Mouse (Mus musculus) retina, postnatal 7 days (tissue): ENCODE data around the gene Epha4.

Source experiments
- DNase-seq: peaks from one replicate; pipeline ENCODE4 v3.0.0-alpha.2; 2012; ENCODE audit warnings: low read depth, low spot score

The Epha4 gene

DNA sequence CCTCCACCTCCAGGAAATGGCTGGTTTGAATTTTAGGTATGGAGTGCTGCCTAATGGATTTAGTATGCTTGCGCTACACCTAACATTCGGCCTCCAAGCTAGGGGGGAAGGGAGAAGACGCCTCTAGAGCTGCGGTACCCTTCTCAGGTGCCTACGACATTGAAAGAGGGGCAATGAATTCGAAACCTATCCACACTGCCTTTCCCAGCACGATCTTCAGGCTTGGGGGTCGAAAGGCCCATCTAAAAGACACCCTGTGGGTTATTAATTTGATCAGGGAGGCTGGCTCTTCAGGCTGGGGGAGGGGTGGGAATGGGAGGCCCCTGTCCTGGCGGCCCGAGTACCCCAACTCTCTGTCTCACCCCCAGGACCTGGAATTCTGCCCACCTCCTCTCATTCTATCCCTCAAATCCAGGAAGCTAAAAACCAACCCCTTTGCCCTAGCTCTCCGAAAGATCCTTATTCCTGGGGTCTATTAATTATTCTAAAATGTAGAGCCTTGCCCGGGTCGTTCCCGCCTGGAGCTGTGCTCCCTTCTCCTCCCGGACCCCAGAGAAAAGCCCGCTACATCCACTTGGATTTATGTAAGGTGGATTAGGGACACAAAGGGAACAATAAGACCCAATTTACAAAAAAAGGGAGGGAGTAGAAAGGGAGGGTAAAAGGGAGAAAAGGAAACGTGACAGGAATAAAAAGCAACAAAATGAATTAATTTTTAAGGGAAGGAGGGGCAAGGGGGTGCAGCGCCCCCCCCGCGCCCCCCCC is 2.3 kb downstream of the Epha4 start:
- no peak for DNase-seq

DNA sequence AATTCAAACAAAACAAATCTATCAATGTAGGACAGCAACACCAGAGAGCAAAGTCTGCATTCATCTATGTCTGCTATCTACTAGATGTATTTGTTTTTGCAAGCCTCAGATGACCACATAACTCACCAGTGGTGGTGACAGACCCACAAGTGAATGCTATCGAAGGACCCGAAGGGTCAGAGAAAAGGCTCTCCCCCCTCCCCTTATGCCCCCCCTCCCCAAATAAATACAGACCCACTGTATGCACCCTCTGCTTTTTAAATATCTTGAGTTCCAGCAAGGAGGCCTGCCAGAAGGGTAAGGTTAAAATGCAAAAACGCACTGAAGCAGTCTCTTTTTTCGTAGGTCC is 2.9 kb downstream of the Epha4 start:
- DNase-seq: no peak

DNA sequence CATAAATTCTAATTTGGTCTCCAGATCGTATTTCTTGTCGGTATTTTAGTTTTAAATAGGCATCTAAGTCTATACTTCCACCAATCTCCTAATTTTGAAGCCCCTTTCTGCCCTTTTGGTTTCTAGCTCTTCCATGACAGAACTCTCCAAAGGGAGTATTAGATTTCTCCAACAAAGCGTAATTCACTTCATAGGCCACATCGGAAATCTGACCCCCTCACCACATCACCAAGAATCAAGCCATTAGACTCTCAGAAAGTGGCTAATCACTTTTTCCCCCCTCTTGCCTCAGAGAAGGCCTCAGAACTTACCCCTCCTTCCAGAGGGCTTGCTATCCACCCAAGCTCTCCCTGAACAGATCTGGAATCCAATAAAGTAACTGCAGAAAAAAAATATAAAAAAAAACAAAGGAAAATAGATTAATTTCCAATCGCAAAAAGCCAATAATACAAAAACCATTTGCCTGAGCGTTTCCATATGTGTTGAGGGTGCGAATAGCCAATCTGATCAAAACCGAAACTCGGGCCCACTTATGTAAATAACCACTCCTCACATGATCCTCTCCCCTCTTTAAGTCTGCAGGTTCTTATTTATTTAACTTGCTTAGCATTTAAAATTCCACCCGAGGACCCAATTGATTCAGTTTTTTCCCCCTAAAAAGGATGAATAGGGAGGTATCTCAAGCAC is 3.4 kb downstream of the Epha4 start:
- no peak for DNase-seq

DNA sequence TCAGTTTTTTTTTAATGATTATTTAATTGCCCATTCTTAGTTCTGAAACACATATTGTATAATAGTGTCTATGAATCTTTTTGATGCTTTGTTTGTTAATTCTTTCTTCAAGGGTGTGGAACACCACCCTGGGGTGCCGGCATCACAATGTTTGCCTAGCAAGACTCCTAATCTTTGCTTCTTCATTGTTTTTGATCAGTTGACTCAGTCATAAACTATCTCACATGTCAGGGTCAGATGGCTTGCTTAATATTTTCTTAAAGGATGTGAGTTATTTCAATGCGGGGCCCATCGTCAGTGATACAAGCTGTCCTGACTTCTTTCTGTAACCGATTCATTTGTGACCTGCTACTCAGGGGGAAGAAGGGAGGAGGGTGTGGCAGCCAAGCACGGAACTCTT is 4.3 kb downstream of the Epha4 start:
- DNase-seq: no peak

DNA sequence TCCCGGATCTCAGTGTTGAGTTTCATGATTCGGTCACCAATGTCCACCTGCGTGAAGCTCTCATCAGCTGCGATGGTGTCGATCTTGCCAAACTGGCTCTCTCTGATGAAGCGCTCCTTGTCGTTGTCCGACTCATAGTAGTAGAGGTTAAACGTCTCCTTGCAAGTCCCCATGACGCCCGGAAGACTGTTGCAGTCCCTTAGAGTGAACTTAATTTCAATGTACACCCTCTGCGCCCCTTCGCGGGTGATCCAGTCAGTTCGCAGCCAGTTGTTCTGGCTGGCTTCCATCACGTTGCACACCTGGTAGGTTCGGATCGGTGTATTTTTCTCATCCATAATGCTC is 8.1 kb downstream of the Epha4 start:
- DNase-seq: no peak

DNA sequence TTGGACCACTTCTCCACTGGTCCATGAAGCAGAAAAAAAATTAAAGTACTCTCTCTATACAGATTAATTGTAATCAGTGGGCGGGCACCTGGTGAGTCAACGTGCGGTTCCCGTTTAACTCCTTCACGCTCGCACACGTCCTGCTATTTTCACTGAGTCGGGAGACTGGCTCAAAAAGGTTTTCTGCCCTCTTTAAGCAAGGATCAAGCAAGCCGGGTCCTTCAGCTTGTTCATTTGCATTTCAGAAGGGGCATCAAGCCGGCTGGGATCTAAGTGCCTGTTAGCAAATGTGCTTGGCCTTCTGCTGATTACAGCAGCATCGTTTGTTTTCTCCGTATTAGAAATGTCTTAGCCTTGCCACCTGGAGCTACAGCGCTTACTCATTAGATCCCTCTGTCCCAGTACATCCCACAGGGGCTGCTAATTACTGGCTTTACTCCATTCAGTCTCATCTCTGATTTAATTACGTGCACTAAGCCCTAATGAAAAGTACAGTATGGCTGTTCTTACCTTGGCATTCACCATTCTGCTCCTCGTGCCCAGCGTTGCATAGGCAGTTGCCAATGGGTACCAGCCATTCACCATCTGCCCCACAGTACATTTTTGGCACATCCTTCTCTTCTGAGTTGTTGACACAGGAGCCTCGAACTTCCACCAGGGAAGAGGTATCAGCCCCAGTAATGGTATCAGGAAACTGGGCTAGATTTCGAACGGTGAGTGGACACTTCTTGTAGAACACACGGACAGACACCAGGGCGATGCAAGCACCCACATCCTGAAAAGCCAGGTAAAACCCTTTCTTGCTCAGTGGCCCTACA is 8.6 kb downstream of the Epha4 start:
- no peak for DNase-seq

DNA sequence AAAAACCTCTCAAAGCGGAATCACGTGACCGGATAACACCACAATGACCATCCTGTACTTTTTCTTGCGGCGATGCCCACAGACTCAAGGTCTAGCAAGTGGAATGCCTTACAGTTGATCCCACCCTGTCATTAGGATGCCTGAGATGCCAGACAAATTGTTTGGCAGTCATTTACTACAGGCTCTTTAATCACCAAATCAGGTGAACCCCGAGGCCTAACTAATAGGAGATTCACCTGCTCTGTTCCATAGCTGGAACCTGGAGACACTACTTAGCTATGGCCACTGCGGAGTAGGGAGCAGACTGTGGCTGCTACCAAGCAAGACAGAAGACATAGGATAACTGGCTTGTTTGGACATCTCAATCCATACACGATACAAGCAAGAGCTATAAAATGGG is 9.6 kb downstream of the Epha4 start:
- no peak for DNase-seq

DNA sequence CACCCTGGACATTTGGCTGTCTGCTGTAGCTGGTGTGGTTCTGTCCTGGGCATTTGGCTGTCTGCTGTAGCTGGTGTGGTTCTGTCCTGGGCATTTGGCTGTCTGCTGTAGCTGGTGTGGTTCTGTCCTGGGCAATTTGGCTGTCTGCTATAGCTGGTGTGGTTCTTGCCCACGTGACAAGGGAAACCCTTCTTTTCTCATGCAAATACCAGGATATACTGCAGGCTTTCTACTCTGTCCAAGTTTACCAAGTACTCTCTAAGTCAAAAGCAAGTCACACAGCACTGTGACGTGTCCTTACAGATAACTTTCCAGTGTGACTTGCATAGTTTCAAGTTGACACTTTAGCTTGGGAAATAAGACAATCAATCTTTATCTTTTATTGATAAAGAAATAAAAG is 10.1 kb downstream of the Epha4 start:
- DNase-seq: no peak

DNA sequence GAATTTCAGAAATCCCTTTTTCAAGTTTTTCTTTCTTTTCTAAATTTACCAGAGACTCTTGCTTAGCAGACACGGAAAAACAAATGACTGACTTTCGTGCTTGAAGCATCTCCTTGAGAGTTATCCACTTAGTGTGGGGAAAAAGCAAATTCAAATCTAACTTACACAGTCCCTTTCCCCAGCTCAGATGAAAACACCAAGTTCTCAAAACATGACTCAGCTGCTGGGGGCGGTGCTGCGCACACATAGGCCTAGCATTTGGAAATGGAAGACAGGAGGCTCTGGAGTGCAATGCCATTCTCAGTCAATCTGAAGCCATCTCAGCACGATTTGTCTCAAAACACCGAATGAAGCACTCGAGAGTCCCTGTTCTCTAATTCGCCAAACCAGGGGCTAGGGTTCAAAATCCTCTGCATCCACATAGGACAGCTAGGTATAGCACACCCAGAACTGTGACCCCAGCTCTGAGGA is 11.1 kb downstream of the Epha4 start:
- no peak for DNase-seq

DNA sequence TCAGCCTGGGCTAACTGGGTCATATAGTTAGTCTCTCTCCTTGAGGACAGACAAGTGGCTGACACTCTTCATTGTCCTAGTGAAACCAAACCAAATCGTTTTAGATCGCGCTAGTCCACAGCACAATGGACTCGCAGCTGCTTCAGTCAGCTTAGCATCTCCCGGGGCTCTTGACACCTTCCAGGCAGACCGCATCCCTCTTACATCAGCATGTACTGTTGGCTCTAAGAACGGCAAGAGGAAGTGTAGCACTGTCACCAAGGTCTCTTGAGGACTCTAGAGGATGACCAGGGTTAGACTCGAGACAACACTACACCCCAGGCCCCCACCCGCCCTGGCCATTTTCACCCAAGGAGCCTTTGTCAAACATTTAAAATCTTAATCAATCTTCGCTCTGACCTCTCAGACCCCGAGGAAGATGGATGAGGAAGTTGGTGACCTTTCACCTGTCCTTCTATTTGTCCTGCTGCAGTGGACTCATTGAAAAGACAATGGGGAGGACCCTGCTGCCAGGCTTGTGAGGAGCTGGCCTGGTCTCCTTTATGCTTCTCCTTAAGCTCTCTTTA is 12.3 kb downstream of the Epha4 start:
- no peak for DNase-seq

DNA sequence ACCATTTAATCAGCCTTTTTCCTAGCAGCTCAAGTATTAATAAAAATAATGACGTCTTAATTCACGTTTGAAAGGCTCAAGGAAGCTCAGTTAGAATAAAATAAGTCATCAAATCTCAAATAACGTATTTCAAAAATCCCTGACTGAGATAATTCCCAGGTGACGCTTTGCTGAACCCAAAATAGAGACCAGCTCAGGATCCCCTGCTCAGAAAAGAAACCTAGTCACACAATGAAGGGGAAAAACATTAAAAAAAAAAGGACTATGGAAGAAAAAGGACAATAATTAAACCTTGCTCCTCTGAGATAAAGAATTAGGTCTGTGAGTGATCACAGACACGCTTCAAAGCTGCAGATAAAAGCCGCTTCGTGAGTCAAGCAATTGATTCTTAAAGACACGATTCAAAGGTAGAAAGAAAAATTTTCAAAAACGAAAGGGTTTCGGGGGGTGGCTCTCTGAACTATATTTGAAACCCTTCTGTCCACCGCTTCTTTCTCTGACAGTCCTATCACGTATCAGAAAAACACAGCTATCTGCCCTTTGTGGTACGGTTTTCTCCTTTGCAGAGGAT is 13.4 kb downstream of the Epha4 start:
- DNase-seq: no peak

DNA sequence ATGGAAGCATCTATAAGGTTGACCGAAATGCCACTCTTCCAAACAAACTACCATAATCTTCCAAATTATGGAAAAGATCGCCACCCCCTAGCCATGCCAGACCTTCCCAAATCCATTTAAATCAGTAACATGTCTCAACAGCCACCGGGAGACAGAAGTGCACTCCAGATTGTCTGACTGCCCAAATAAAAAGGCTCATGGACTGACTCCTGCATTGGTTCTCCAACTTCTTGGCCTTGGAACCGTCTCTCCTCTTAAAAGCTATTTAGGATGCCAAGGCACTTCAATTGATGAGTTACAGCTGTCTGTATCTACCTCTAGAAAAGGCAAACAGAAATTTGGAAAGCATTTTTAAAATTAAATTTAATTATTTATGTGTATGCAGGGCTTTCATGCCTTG is 17.4 kb downstream of the Epha4 start:
- DNase-seq: no peak

DNA sequence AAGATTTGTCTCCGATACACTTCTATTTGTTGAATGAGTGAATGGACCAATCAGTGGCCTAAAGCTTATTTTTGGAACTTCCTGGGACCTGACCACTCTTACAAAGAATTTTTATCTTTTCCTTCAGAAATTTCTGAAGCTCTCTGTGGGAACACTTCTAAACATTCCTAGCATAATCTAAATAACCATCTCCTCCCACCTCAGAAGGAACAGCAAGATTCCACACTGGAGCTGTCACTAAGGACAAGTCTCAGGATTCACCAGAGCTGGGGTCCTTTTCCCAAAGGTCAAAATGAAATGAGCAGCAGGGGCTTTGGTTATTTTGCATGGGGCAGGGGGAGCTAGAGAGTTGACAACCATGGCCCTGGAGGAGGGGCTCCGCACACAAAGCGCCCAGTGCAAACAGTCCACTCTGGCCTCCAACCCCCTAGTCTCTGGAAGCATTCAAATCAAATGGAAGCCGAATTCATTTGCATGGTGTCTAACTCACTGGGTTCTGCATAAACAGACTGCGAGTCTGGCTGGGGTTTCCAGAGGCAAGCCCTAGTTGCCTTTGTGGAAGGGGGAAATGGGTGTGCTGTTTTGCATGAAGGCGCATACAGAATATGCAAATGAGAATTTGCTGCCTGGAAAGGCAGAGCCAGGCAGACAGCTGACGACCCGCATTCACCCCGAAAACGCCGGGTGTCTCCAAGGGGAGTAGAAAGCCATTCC is 18.3 kb downstream of the Epha4 start:
- DNase-seq: no peak

DNA sequence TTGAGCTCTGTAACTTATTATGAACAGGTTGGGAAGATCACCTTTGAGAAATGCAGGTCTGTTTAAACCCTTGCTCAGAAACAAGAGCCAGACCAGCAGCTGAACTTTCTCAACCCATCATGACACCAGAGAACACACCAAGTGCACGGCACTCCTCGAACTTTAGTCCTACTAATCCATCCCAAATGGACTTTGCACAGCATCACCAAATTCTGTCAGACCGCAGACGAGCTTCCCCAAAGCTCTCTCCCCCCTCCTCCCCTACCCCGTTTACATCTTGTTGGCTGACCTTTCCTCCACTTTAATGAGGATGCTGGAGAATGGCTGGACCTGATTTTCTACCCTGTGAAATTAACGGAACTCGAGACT is 19.1 kb downstream of the Epha4 start:
- DNase-seq: no peak

DNA sequence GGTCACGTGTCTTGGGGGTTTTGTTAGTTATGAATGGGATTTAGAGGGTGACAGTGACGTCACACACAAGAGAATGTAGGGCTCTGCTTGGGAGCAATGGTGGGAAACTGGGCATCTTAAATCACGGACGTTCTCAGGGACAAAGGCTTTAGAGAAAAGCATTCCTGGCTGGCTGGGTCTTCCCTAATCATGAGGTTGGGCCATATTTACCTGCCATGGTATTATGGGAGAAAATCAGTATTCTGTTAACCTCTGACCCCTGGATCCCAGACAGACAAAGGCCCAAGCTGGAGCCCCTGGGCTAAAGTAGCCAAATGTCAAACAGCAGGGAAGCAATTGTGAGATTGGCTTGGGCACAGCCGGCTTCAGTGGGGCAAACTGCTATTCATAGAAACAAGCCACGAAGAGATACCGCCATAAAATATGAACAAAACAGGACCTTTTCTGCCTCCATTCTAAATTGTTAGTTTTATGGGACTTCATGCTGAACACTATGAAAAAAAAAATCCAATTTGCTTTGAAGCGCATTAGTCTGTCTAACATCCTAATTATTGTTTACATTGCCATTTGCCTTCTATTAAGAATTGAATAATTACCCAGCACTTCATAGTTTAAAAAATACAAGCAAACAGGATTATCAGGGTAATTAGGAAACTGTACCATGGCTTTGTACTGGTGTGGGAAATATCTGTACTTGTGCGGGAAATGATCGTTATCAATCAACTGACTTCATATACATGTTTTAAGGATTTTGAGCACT is 19.7 kb downstream of the Epha4 start:
- no peak for DNase-seq

DNA sequence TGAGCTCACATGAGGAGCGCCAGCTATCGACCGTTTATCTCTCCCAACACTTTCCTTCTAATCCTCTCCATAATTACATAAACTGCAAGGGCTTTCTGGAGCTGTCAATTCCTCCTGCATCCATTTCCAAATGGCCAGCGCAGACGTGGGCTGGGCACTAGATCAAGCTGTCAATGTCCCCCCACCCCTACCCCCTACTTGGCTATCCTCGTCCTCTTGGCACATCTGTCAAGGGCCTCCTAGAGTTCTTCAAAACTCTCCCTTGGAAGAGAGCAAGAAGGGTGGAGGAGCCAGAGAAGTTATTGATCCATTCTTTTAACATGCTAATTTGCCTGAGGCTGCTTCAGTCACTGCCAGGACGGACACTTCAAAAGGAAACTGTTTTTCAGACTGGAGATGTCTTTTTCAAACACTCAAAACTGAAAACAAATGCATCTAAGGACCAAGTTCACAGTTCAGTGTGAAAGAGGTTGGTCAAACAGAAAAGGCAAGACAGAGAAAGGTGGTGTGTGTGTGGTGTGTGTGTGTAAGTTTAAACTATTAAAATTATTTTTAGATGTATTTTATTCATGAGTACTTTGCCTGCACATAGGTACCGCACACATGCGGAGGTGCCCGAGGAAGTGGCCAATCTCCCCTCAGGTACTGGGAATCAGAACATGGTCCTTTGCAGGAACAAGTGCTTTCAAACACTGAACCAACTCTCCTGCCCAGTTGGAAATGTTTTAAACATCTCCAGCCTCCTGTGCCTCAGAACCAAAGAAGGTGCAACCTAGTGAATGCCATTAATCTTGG is 20.9 kb downstream of the Epha4 start:
- no peak for DNase-seq

DNA sequence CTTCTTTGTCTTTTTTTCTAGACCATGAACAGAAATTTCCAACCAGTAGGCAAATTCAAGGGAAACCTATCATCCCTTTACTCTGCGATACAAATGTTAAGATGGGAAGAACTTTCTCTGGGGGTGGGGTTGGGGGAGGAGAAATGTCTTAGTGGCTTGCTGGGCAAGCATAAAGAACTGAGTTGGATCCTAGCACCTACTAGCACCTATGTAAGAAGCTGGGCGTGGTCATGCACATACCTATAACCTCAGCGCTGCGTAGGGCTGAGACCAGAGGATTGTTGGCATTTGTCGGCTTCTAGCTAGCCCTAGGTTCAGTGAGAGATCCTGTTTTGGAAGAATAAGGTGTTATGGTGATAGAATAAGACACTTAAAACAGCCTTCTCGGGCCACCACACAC is 24.7 kb downstream of the Epha4 start:
- DNase-seq: no peak

DNA sequence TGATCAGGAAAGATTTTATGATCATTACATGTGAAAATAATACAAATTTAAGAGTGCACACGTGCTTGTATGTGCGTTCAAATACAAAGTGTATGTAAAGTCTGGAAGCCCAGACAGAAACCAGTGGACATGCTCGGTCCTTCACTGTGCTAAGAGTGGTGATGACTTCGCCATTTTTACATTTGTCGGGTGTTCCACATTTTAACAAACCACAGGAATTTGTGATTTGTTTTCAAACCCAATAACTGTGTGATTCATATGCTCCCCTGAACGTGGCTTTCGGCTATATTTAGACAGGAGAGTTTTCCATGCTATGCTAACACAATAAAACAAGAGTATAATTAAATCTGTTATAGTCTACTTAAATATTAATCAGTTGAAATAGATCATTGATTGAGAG is 25.5 kb downstream of the Epha4 start:
- no peak for DNase-seq

DNA sequence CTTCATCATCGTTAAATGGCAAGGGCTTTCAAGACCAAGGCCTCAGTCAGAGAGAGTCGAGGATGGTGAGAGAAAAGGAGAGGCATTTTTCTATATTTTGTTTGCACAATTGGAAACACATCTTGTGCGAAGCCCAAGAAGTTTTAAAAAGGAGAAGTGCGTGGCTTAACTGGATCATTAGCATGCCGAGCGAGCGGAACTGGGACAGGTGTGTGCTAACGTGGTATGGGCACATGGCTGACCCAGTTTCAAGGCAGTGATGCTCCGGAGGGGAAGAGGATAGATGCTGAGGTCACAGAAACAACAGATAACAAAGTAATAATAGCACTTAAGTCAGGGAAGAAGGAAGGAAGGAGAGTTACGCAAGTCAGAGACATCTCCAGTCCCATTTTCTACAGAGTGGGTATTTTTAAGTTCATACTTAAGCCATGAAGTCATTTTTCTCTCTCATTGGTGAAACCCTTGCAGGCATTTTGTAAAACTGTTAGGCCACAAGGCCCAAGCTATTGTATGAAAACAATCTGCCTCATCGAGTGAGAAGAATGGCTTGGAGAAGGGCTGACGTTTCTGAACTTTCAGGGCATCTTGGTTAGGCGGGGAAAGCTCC is 26.9 kb downstream of the Epha4 start:
- DNase-seq: no peak
